Mouse (Mus musculus) hindbrain, embryonic 12.5 days (tissue): ENCODE measurements around the gene Cebpe. TPM values are rescaled to one million over a fixed set of nuclear protein-coding genes. Genes with fewer than 3 reads are reported as not detected.
A peak's percentile ranks its signal among the peaks of the same experiment; 100 is the strongest.

Source experiments
- ATAC-seq: fragments of 200-750 bp; cut with Nextera tagmentation; 2 replicates; pipeline ENCODE4 v1.8.0; 2017; ENCODE audit warnings: moderate TSS enrichment; ENCODE audit not compliant: low FRiP score
- H3K27ac ChIP-seq: fragments of 300-500 bp; sonication (generic); 2 replicates; pipeline ENCODE4 v1.5.1; 2016; ENCODE audit warnings: mild to moderate bottlenecking
- H3K27me3 ChIP-seq: fragments of 300-500 bp; sonication (generic); 2 replicates; pipeline ENCODE4 v1.6.1; 2016; ENCODE audit warnings: mild to moderate bottlenecking
- H3K36me3 ChIP-seq: fragments of 300-500 bp; sonication (generic); 2 replicates; pipeline ENCODE4 v1.6.1; 2016; ENCODE audit warnings: mild to moderate bottlenecking
- H3K4me1 ChIP-seq: fragments of 300-500 bp; sonication (generic); 2 replicates; pipeline ENCODE4 v1.6.1; 2016
- H3K4me2 ChIP-seq: fragments of 300-500 bp; sonication (generic); replicated peaks from 2 replicates; pipeline ENCODE4 v1.6.1; 2016; ENCODE audit warnings: mild to moderate bottlenecking
- H3K4me3 ChIP-seq: fragments of 300-500 bp; sonication (generic); 2 replicates; pipeline ENCODE4 v1.5.1; 2016; ENCODE audit warnings: mild to moderate bottlenecking
- H3K9ac ChIP-seq: fragments of 300-500 bp; sonication (generic); 2 replicates; pipeline ENCODE4 v1.6.1; 2016; ENCODE audit warnings: mild to moderate bottlenecking, moderate library complexity
- H3K9me3 ChIP-seq: fragments of 300-500 bp; sonication (generic); replicated peaks from 2 replicates; pipeline ENCODE4 v1.6.1; 2016; ENCODE audit warnings: mild to moderate bottlenecking
- WGBS: fragments of 180-500 bp; shearing (Covaris S2); methylation state at CpG from one replicate; pipeline ENCODE4 v1.1.7; 2016; 5-methylcytosine and 5-hydroxymethylcytosine counted together
- polyA plus RNA-seq: library from polyadenylated mRNA; unstranded; fragments of >200 nt; fragmentation: Nextera tagmentation; extraction: Ambion mirVana; gene quantifications from 2 replicates; pipeline ENCODE4 v1.2.1, GENCODE M21; 2016

Gene Cebpe
- polyA plus RNA-seq, result 0.31 TPM in 1 of 2 replicates, not detected in the other

DNA sequence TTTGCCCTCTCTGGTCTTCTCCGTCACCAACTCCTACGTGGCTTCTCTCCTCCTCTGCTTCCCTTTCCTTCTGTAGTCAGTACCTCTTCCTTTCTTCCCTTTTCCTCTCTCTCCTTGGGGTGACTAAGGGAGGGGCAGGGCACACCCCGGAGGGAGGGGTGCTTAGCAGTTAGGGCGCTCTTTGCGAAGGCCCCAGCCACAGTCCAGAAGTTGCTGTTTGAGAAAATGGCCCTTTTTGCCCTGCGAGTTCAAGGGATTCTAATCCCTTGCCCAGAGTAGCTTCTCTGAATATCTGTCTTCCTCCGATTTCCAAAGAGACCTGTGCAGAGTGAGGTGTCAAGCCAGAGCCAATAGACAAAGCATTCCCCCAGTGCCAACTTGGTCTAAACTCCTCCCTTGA lies at the start of gene Cebpe:
Gene Cebpe, minus strand, starts transcription at position 101 of the 400 bp plus-strand sequence.
- no peak for ATAC-seq
- no peak within 1 kb of the TSS for H3K27ac ChIP-seq
- 0 out of 2 replicates have a peak, but pooled peaks cover under 1% of the 10 kb centered on the region for H3K27me3 ChIP-seq
- H3K4me3 ChIP-seq, result no peak within 1 kb of the TSS
- no peak within 1 kb of the TSS; the same call in 1 of the 2 replicates for H3K9ac ChIP-seq
- no peaks in the 10 kb centered on the region for H3K9me3 ChIP-seq
- H3K36me3 ChIP-seq, result no peaks in the 10 kb centered on the region
- WGBS, result 86% methylated on average over 7 of the region's 7 CpGs
- H3K4me1 ChIP-seq, result peaks cover 8% of the 10 kb centered on the region
- H3K4me2 ChIP-seq, result no peak within 1 kb of the TSS

- no peaks in the 10 kb centered on the region for H3K36me3 ChIP-seq
- H3K27ac ChIP-seq, result no peak overlapping the region
- H3K9me3 ChIP-seq, result no peaks in the 10 kb centered on the region
- H3K4me3 ChIP-seq, result no peak overlapping the region
- no peak for ATAC-seq
- 78% methylated on average over 6 of the region's 6 CpGs for WGBS
- no peaks in the 10 kb centered on the region for H3K27me3 ChIP-seq
- H3K9ac ChIP-seq, result no peak overlapping the region
- peaks cover 11% of the 10 kb centered on the region; the same call in 1 of the 2 replicates for H3K4me1 ChIP-seq
- no peak overlapping the region for H3K4me2 ChIP-seq
Measured at GRCm38 (mm10) chr14:54756382-54756781, 44.4 kb upstream of the Cebpe start.

- no peak for ATAC-seq
- H3K4me1 ChIP-seq, result peaks cover 11% of the 10 kb centered on the region; the same call in 1 of the 2 replicates
- 0 out of 2 replicates have a peak overlapping the region, but pooled peaks have one; percentile 1 for H3K27ac ChIP-seq
- no peaks in the 10 kb centered on the region for H3K27me3 ChIP-seq
- no peak overlapping the region for H3K9ac ChIP-seq
- WGBS, result 33% methylated on average over 6 of the region's 6 CpGs
- H3K4me2 ChIP-seq, result no peak overlapping the region
- no peak overlapping the region for H3K4me3 ChIP-seq
- no peaks in the 10 kb centered on the region for H3K36me3 ChIP-seq
- no peaks in the 10 kb centered on the region for H3K9me3 ChIP-seq
Measured at GRCm38 (mm10) chr14:54754602-54755018, 42.6 kb upstream of the Cebpe start.

- H3K27ac ChIP-seq, result no peak overlapping the region
- 69% methylated on average over 14 of the region's 14 CpGs for WGBS
- no peaks in the 10 kb centered on the region for H3K27me3 ChIP-seq
- no peak overlapping the region for H3K9ac ChIP-seq
- no peaks in the 10 kb centered on the region for H3K36me3 ChIP-seq
- no peak overlapping the region for H3K4me2 ChIP-seq
- peaks cover 11% of the 10 kb centered on the region; the same call in 1 of the 2 replicates for H3K4me1 ChIP-seq
- no peak overlapping the region for H3K4me3 ChIP-seq
- no peak for ATAC-seq
- H3K9me3 ChIP-seq, result no peaks in the 10 kb centered on the region
Measured at GRCm38 (mm10) chr14:54753986-54754601, 42.1 kb upstream of the Cebpe start.

GRCm38 (mm10) chr14:54752938-54753337 lies 41.0 kb upstream of the Cebpe start:
- ATAC-seq, result no peak
- no peak overlapping the region for H3K4me2 ChIP-seq
- 89% methylated on average over 6 of the region's 6 CpGs for WGBS
- H3K27me3 ChIP-seq, result no peaks in the 10 kb centered on the region
- no peak overlapping the region for H3K4me3 ChIP-seq
- no peaks in the 10 kb centered on the region for H3K36me3 ChIP-seq
- no peaks in the 10 kb centered on the region for H3K9me3 ChIP-seq
- no peak overlapping the region for H3K27ac ChIP-seq
- peaks cover 11% of the 10 kb centered on the region; the same call in 1 of the 2 replicates for H3K4me1 ChIP-seq
- no peak overlapping the region for H3K9ac ChIP-seq

- no peak overlapping the region for H3K4me2 ChIP-seq
- H3K4me3 ChIP-seq, result no peak overlapping the region
- no peak for ATAC-seq
- no peaks in the 10 kb centered on the region for H3K36me3 ChIP-seq
- 88% methylated on average over 1 of the region's 1 CpGs for WGBS
- peaks cover 11% of the 10 kb centered on the region; the same call in 1 of the 2 replicates for H3K4me1 ChIP-seq
- H3K9me3 ChIP-seq, result no peaks in the 10 kb centered on the region
- H3K27me3 ChIP-seq, result no peaks in the 10 kb centered on the region
- H3K9ac ChIP-seq, result no peak overlapping the region
- no peak overlapping the region for H3K27ac ChIP-seq
Measured at GRCm38 (mm10) chr14:54751768-54752167, 39.8 kb upstream of the Cebpe start.

GRCm38 (mm10) chr14:54749238-54749637 lies 37.3 kb upstream of the Cebpe start:
- no peak overlapping the region for H3K4me2 ChIP-seq

GRCm38 (mm10) chr14:54747942-54748917 lies 36.3 kb upstream of the Cebpe start:
- Histone ChIP-seq H3K4me1 (no peaks in the 10 kb centered on the region), H3K9ac (no peak overlapping the region), H3K27me3 (no peaks in the 10 kb centered on the region), H3K36me3 (no peaks in the 10 kb centered on the region), H3K27ac (no peak overlapping the region), H3K4me3 (no peak overlapping the region), H3K4me2 (no peak overlapping the region), H3K9me3 (no peaks in the 10 kb centered on the region)
- no peak for ATAC-seq
- WGBS, result 85% methylated on average over 16 of the region's 16 CpGs

More at GRCm38 (mm10) chr14:54749238-54749637, 37.3 kb upstream of the Cebpe start:
- ATAC-seq, result no peak
- Histone ChIP-seq H3K9me3 (no peaks in the 10 kb centered on the region), H3K27me3 (no peaks in the 10 kb centered on the region), H3K27ac (no peak overlapping the region), H3K36me3 (no peaks in the 10 kb centered on the region), H3K4me1 (peaks cover 3% of the 10 kb centered on the region; the same call in 1 of the 2 replicates), H3K4me3 (no peak overlapping the region), H3K9ac (no peak overlapping the region)
- 61% methylated on average over 4 of the region's 4 CpGs for WGBS

- no peak for ATAC-seq
- no peak overlapping the region for H3K4me3 ChIP-seq
- no peak overlapping the region for H3K4me2 ChIP-seq
- no peaks in the 10 kb centered on the region for H3K27me3 ChIP-seq
- H3K27ac ChIP-seq, result no peak overlapping the region
- WGBS, result 91% methylated on average over 9 of the region's 9 CpGs
- H3K9me3 ChIP-seq, result no peaks in the 10 kb centered on the region
- H3K9ac ChIP-seq, result no peak overlapping the region
- no peaks in the 10 kb centered on the region for H3K36me3 ChIP-seq
- no peaks in the 10 kb centered on the region for H3K4me1 ChIP-seq
Measured at GRCm38 (mm10) chr14:54746038-54746437, 34.1 kb upstream of the Cebpe start.

DNA sequence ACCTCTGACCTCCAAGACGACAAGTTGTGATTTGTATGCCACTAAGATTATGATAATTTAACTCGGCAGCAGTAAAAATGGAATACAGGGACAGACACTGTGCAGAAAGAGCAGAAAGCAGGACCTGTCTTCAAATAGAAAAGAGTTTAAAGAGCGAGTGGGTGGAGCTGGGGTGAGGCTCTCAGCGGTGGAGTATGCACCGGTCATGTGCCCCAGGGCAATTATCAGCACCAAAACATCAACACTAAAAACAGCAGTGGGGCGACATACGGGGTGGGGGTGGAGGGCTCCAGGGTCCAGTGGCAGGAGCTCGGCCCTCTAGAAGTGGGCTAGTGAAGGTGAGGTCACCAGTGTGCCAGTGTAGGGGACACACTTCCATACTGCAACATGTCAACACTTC lies 32.5 kb upstream of the Cebpe start:
- H3K4me1 ChIP-seq, result no peaks in the 10 kb centered on the region
- no peaks in the 10 kb centered on the region for H3K36me3 ChIP-seq
- WGBS, result 68% methylated on average over 8 of the region's 8 CpGs
- ATAC-seq, result no peak
- no peaks in the 10 kb centered on the region for H3K9me3 ChIP-seq
- no peaks in the 10 kb centered on the region for H3K27me3 ChIP-seq
- no peak overlapping the region for H3K27ac ChIP-seq
- H3K4me3 ChIP-seq, result no peak overlapping the region
- no peak overlapping the region for H3K9ac ChIP-seq
- H3K4me2 ChIP-seq, result no peak overlapping the region

GRCm38 (mm10) chr14:54742375-54742774 lies 30.4 kb upstream of the Cebpe start:
- WGBS, result 73% methylated on average over 2 of the region's 2 CpGs

GRCm38 (mm10) chr14:54741721-54742120 lies 29.7 kb upstream of the Cebpe start:
- Histone ChIP-seq H3K27me3 (no peaks in the 10 kb centered on the region), H3K4me1 (no peaks in the 10 kb centered on the region), H3K36me3 (no peaks in the 10 kb centered on the region), H3K9me3 (no peaks in the 10 kb centered on the region), H3K4me2 (no peak overlapping the region), H3K4me3 (no peak overlapping the region), H3K9ac (no peak overlapping the region), H3K27ac (no peak overlapping the region)
- no peak for ATAC-seq
- WGBS, result 90% methylated on average over 6 of the region's 6 CpGs

More at GRCm38 (mm10) chr14:54742375-54742774, 30.4 kb upstream of the Cebpe start:
- Histone ChIP-seq H3K27ac (no peak overlapping the region), H3K4me3 (no peak overlapping the region), H3K9me3 (no peaks in the 10 kb centered on the region), H3K4me1 (no peaks in the 10 kb centered on the region), H3K9ac (no peak overlapping the region), H3K4me2 (no peak overlapping the region), H3K36me3 (no peaks in the 10 kb centered on the region), H3K27me3 (no peaks in the 10 kb centered on the region)
- no peak for ATAC-seq
